Mouse (Mus musculus) intestine, embryonic 16.5 days (tissue): ENCODE measurements around the gene Dnah3. TPM values are rescaled to one million over a fixed set of nuclear protein-coding genes. Genes with fewer than 3 reads are reported as not detected.

ENCODE experiments used
- ATAC-seq: fragments of 200-750 bp; cut with Nextera tagmentation; 2 replicates; pipeline ENCODE4 v1.8.0; 2017; ENCODE audit warnings: moderate TSS enrichment, moderate library complexity
- H3K27ac ChIP-seq: fragments of 300-500 bp; sonication (generic); 2 replicates; pipeline ENCODE4 v1.5.1; 2014; ENCODE audit warnings: mild to moderate bottlenecking, low read length
- H3K27me3 ChIP-seq: fragments of 300-500 bp; sonication (generic); replicated peaks from 2 replicates; pipeline ENCODE4 v1.6.1; 2014; ENCODE audit warnings: low read length, control low read depth, mixed read lengths; ENCODE audit not compliant: control insufficient read depth, insufficient read depth
- H3K36me3 ChIP-seq: fragments of 300-500 bp; sonication (generic); 2 replicates; pipeline ENCODE4 v1.6.1; 2014; ENCODE audit warnings: low read length, control low read depth; ENCODE audit not compliant: control insufficient read depth, insufficient read depth
- H3K4me1 ChIP-seq: fragments of 300-500 bp; sonication (generic); 2 replicates; pipeline ENCODE4 v1.6.1; 2014; ENCODE audit warnings: low read length, control low read depth, mixed read lengths; ENCODE audit not compliant: control insufficient read depth, insufficient read depth
- H3K4me2 ChIP-seq: fragments of 300-500 bp; sonication (generic); 2 replicates; pipeline ENCODE4 v1.6.1; 2014; ENCODE audit warnings: low read depth, low read length, control low read depth
- H3K4me3 ChIP-seq: fragments of 300-500 bp; sonication (generic); 2 replicates; pipeline ENCODE4 v1.5.1; 2014; ENCODE audit warnings: mild to moderate bottlenecking, low read length
- H3K9ac ChIP-seq: fragments of 300-500 bp; sonication (generic); 2 replicates; pipeline ENCODE4 v1.6.1; 2014; ENCODE audit warnings: low read depth, low read length
- H3K9me3 ChIP-seq: fragments of 300-500 bp; sonication (generic); 2 replicates; pipeline ENCODE4 v1.6.1; 2016; ENCODE audit warnings: low read length, control low read depth; ENCODE audit not compliant: control insufficient read depth
- WGBS: fragments of 180-500 bp; shearing (Covaris S2); extraction: QIAGEN DNeasy Blood & Tissue Kit; methylation state at CpG from one replicate; pipeline ENCODE4 v1.1.7; 2014; 5-methylcytosine and 5-hydroxymethylcytosine counted together
- polyA plus RNA-seq: library from polyadenylated mRNA; unstranded; fragments of >200 nt; fragmentation: Nextera tagmentation; extraction: Ambion mirVana; gene quantifications from 2 replicates; pipeline ENCODE4 v1.2.1, GENCODE M21; 2015

Gene Dnah3
- polyA plus RNA-seq, 1 experiment from 2014 or later, result not detected

DNA sequence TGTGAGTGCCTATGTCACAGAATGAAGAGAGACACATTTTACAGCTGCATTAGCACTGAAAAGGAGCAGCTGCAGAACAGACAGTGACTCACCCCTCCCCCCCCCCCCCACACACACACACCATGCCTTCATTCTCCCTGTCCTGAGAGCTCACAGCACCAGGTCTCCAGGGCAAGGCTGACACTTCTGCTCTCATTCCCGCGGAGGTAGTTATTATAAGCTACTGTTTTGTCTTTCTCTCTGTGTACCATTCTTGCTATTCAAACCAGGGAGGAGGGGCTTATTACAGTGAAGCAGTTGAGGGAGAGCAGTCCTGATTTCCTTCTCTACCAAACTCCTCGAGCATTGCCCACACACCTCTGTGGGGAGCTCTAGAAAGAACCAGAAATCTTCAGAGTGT is 25.9 kb downstream of the Dnah3 start:
- no peak for ATAC-seq
- Histone ChIP-seq H3K27me3 (no peaks in the 10 kb centered on the region), H3K4me2 (no peak overlapping the region), H3K36me3 (no peaks in the 10 kb centered on the region), H3K4me3 (no peak overlapping the region), H3K9ac (no peak overlapping the region), H3K4me1 (no peaks in the 10 kb centered on the region), H3K27ac (no peak overlapping the region), H3K9me3 (no peaks in the 10 kb centered on the region)
- WGBS, result 27% methylated on average over 3 of the region's 3 CpGs

DNA sequence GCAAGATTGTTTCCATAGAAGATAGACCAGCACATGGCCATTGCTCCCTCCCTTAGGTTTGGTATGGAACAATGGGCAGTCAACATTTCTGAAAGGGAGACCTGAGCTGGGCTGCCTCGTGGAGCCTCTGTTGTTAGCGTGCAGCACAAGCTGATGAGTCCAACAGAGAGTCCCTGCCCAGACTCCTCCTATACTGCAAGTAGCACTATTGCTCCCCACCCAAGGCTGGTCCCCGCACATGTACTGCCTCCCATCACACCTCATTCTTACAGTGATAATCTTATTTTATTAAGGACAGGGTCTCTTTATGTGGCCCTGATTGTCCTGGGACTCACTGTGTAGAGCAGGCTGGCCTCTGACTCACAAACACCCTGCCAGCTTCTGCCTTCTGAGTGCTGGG is 27.0 kb downstream of the Dnah3 start:
- no peaks in the 10 kb centered on the region for H3K36me3 ChIP-seq
- no peak overlapping the region for H3K4me2 ChIP-seq
- WGBS, result 78% methylated on average over 3 of the region's 3 CpGs
- H3K9ac ChIP-seq, result no peak overlapping the region
- H3K9me3 ChIP-seq, result no peaks in the 10 kb centered on the region
- no peaks in the 10 kb centered on the region for H3K4me1 ChIP-seq
- H3K27ac ChIP-seq, result no peak overlapping the region
- ATAC-seq, result no peak
- H3K27me3 ChIP-seq, result no peaks in the 10 kb centered on the region
- H3K4me3 ChIP-seq, result no peak overlapping the region

DNA sequence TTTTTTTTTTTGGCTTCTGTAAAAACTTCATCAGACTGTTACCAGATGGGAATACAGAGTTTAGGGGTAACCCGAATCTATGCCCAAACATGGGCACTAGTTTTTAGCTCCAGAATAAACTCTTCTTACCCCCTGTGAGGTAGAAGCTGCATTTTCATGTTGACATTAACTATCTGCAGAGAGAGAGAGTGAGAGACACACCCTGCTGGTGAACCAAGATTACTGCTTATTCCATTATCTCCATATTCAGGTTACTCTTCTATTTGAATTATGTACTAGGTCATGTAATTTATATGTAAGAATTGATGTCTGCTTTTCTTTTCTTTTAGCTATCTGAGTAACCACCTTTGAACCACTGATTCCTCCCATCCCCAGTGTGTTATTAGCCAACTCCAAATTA is 31.0 kb downstream of the Dnah3 start:
- ATAC-seq, result no peak
- H3K4me3 ChIP-seq, result no peak overlapping the region
- H3K9ac ChIP-seq, result no peak overlapping the region
- H3K27ac ChIP-seq, result no peak overlapping the region
- WGBS, result 69% methylated on average over 1 of the region's 1 CpGs
- H3K4me1 ChIP-seq, result no peaks in the 10 kb centered on the region
- H3K27me3 ChIP-seq, result no peaks in the 10 kb centered on the region
- no peaks in the 10 kb centered on the region for H3K36me3 ChIP-seq
- H3K9me3 ChIP-seq, result no peaks in the 10 kb centered on the region
- H3K4me2 ChIP-seq, result no peak overlapping the region

DNA sequence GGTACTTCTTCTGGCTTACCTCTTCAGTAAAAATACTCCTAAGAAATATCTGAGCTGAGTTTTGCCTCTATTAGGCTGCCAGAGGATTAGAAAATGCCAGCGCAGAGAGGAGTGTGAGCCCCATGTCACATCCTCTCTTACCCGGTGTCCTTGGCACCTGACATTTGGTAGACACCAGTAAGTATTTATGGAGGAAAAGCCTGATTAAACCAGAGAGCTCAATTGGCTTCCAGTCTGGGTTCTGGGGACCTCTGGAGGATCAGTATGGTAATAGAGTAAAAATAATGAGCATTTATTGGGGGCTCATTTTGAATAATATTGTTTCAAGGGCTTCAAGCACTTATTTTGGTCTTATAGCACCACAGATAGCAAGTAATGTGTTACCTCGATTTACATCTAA is 39.6 kb downstream of the Dnah3 start:
- ATAC-seq, result no peak
- H3K4me2 ChIP-seq, result no peak overlapping the region
- no peaks in the 10 kb centered on the region for H3K9me3 ChIP-seq
- no peaks in the 10 kb centered on the region for H3K36me3 ChIP-seq
- no peak overlapping the region for H3K27ac ChIP-seq
- H3K9ac ChIP-seq, result no peak overlapping the region
- H3K4me1 ChIP-seq, result no peaks in the 10 kb centered on the region
- no peak overlapping the region for H3K4me3 ChIP-seq
- no peaks in the 10 kb centered on the region for H3K27me3 ChIP-seq
- 75% methylated on average over 3 of the region's 3 CpGs for WGBS

DNA sequence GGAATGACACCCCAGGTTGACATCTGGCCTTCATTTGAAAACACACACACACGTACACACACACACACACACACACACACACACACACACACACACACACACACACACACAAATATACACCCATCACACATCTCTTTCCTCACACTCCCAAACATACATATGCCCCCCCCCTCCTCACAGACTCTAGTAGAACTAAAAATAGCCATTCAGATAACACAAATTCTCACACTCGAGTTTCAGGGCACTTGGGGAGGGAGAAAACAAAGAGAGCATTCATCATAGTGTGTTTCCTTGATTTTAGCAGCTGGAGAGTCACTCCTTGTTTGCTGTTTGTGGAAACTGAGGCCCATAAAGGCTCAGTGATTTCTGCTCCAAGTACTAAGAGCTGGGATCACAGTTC is 41.1 kb downstream of the Dnah3 start:
- H3K27me3 ChIP-seq, result no peaks in the 10 kb centered on the region
- no peaks in the 10 kb centered on the region for H3K4me1 ChIP-seq
- 52% methylated on average over 2 of the region's 2 CpGs for WGBS
- no peak overlapping the region for H3K4me2 ChIP-seq
- no peaks in the 10 kb centered on the region for H3K9me3 ChIP-seq
- no peaks in the 10 kb centered on the region for H3K36me3 ChIP-seq
- H3K4me3 ChIP-seq, result no peak overlapping the region
- no peak for ATAC-seq
- no peak overlapping the region for H3K9ac ChIP-seq
- no peak overlapping the region for H3K27ac ChIP-seq

DNA sequence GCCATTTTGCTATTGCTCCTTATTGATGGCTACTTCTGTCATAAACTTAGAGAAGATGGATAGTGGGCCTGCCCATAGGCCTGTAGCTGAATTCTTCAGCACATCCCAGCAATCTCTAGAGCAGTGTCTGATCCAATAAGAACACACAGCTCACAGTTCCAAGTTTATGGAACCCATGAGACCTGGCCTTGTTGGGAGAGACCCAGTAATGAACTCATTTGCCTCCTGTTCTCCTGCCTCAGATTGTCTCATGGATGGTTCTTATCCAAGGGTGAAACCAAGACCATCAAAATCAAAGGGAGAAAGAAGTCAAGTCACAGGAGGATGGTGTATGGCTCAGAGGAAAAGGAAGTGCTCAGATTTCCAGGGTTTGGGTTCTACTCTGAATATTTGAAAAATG is 44.6 kb downstream of the Dnah3 start:
- Histone ChIP-seq H3K27ac (no peak overlapping the region), H3K27me3 (no peaks in the 10 kb centered on the region), H3K9ac (no peak overlapping the region), H3K9me3 (no peaks in the 10 kb centered on the region), H3K4me1 (no peaks in the 10 kb centered on the region), H3K4me2 (no peak overlapping the region), H3K4me3 (no peak overlapping the region), H3K36me3 (no peaks in the 10 kb centered on the region)
- ATAC-seq, result no peak

DNA sequence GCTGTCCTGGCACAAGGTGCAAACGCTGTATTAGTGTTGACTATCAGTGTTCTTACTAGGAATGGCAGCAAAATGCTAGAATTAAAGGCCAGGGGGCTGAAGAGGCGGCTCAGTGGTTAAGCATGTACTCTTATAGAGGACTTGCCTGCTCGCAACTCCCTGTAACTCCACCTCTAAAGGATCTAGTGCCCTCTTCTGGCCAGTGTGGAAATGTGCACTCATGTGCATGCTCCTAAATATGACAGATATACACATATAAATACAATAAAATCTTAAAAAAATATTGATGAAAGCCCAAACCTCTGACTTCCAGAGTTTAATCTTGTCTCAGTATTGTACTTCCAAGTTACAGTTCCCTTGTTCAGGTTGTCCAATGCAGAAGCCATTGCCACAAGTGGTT is 51.1 kb downstream of the Dnah3 start:
- Histone ChIP-seq H3K4me2 (no peak overlapping the region), H3K4me3 (no peak overlapping the region), H3K27ac (no peak overlapping the region), H3K27me3 (no peaks in the 10 kb centered on the region), H3K36me3 (no peaks in the 10 kb centered on the region), H3K9me3 (no peaks in the 10 kb centered on the region), H3K9ac (no peak overlapping the region), H3K4me1 (no peaks in the 10 kb centered on the region)
- 79% methylated on average over 3 of the region's 3 CpGs for WGBS
- ATAC-seq, result no peak

DNA sequence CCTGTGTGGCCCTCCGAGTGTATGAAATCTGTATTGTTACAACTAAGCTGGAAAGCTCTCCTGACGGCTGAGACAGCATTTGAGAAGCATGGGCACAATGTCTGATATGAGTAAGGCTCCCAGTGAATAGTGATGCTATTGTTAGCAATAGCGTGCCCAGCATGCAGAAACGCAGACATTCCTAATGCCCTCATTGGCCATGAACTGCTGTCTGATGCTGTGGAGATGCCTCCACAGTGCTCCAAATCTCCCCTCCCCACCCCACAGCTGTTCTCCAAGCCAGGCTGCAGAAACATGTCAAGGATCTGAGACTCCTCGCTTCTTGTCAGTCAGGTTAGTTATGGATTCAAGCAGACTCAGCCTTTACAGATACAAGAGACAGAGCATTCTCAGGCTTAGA is 58.7 kb downstream of the Dnah3 start:
- Histone ChIP-seq H3K9me3 (no peaks in the 10 kb centered on the region), H3K4me1 (no peaks in the 10 kb centered on the region), H3K27me3 (no peaks in the 10 kb centered on the region), H3K4me3 (no peak overlapping the region), H3K4me2 (no peak overlapping the region), H3K9ac (no peak overlapping the region), H3K36me3 (no peaks in the 10 kb centered on the region), H3K27ac (no peak overlapping the region)
- WGBS, result 77% methylated on average over 5 of the region's 5 CpGs
- ATAC-seq, result no peak

DNA sequence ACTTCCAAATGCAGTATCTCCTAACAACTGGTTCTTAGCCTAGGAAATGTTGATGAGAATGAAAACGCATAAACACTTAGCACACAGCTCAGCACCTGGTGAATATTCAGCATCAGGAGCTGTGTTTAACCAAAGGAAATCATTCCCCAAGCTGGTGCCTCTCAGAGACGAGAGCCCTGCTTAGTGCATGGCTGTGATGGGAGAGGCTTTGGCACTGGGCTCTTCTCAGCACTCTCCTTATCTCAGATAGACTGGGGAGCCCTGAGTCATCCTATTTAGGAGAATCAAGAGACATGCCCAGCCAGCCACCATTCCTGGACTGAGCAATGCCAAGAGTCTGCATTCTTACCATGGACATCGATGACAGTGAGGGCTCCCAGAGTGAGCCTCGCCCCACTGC is 60.1 kb downstream of the Dnah3 start:
- H3K4me3 ChIP-seq, result no peak overlapping the region
- no peaks in the 10 kb centered on the region for H3K36me3 ChIP-seq
- no peaks in the 10 kb centered on the region for H3K4me1 ChIP-seq
- no peak overlapping the region for H3K27ac ChIP-seq
- H3K9ac ChIP-seq, result no peak overlapping the region
- ATAC-seq, result no peak
- no peaks in the 10 kb centered on the region for H3K9me3 ChIP-seq
- H3K27me3 ChIP-seq, result no peaks in the 10 kb centered on the region
- WGBS, result 66% methylated on average over 4 of the region's 4 CpGs
- no peak overlapping the region for H3K4me2 ChIP-seq

DNA sequence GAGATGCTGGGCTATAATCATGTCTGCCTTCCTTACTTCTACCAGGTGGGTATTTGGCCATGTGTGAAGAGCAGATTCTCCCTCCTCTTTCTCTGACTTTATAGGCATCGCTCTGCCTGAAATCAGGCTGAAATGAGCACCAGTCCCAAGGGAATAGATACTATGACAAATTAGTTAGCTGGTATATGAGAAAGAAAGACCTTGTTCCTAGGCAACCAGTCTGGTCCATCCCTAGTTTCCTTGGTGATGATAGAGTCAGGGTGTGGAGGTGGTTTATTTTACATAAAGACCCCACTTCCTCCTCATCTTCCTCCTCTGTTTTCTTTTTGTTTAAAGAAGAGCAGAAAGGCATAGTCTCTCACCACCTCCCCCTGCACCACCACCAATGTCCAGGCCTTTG is 60.5 kb downstream of the Dnah3 start:
- Histone ChIP-seq H3K4me1 (no peaks in the 10 kb centered on the region), H3K9ac (no peak overlapping the region), H3K36me3 (no peaks in the 10 kb centered on the region), H3K4me3 (no peak overlapping the region), H3K27ac (no peak overlapping the region), H3K4me2 (no peak overlapping the region), H3K27me3 (no peaks in the 10 kb centered on the region), H3K9me3 (no peaks in the 10 kb centered on the region)
- ATAC-seq, result no peak
- WGBS, result 85% methylated on average over 1 of the region's 1 CpGs
